Mouse (Mus musculus): ENCODE measurements around the gene Ly6g6e.
"Not testable (repeated sequence)": the region's sequence is repeated elsewhere in the genome, so short reads cannot be mapped to it uniquely, and the experiment has no call there.

Gene Ly6g6e

DNA sequence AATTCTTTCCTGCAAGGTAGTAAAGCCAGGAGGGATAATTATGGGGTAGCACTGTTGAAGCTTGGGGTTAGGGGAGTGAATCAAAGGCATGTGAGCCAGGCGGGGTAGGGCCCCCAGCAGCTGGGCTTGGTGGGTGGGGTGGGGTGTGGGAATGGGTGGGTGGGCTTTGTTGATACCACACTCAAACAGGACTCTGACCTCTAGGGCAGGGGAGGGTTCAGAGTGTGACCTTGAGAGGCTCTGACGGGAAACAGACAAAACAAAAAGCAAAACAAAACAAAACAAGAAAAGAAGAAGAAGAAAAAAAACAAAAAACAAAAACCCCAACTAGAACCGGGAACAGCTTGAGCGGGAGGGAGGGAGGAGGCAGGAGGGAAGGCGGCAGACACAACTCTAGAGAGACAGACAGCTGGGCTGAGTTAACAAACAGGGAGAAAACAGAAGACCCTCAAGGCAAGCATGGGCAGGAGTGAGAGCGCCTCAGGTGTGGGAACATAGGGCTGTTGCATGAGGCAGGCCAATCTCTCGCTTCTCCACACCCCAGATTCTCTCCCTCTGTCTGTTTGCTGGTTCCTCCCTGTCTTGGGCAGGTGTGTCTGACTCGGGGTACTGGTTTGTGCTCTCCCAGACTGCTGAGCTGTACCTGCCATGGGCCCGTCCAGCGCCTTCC, at the start of gene Ly6g6e:
TSS of gene Ly6g6e (plus strand) at position 396 of the 670 bp plus-strand sequence.
- DNase-seq (ENCODE audit: low spot score in 2 of 2) = no peak

GRCm38 (mm10) chr17:35027277-35028068, 49.2 kb upstream of the Ly6g6e start, which contains the start of gene Sapcd1:
Sapcd1 (minus strand) TSS chr17:35028016.
- no peak for DNase-seq (ENCODE audit: low spot score in 2 of 2)

DNA sequence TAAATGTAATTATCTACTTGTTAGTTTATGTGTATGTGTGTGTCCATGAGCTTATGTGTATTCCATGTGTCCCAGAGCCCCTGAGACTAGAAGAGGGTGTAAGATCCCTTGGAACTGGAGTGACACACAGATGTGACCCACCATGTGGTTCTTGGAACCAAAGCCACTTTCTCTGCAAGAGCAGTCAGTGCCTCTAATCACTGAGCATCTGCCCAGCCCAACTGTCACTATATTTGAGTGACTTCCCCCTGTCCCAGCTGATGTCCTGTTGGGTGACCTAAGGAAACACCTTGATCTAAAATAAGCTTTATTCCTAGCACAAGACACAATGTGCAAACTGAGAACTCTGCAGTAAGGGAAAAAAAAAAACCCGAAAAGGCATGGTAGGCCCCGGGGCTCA, 48.4 kb upstream of the Ly6g6e start:
- DNase-seq (ENCODE audit: low spot score in 2 of 2) = no peak

GRCm38 (mm10) chr17:35029691-35030532, 46.8 kb upstream of the Ly6g6e start:
- DNase-seq (ENCODE audit: low spot score in 2 of 2) = no peak

DNA sequence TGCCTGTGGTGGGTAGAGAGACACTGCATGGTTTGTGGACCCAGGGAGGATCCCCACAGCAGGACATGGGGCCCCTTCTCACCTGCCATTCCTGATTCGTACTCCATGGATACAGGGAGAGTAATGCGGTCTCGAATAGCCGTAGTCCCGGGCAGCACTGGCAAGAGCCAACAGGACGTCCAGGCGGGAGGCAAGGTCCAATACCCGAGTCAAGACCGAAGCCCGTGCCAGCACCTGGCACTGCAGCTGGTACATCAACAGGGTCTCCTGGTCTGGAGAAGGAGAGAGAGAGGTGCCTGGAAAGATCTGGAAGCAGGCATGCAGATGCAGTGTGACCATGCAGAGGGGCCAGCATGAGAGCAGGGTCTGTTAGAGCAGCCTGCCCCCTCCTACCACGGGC, 45.4 kb upstream of the Ly6g6e start:
- no peak for DNase-seq (ENCODE audit: low spot score in 2 of 2)

DNA sequence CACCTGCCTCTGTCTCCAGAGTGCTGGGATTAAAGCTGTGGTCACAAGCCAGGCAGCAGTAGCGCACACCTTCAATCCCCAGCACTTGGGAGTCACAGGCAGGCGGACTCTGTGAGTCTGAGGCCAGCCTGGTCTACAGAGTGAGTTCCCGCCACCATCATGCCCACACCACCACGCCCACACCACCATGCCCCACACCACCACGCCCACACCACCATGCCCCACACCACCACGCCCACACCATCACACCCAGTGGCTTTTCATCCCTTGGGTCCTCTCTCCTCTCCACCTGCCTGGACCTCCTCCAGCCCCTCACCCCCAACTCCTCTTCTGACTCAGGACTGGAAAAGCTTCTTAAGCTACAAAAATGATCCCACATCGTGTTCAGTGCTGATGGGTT, 44.8 kb upstream of the Ly6g6e start:
- no peak for DNase-seq (ENCODE audit: low spot score in 2 of 2)

DNA sequence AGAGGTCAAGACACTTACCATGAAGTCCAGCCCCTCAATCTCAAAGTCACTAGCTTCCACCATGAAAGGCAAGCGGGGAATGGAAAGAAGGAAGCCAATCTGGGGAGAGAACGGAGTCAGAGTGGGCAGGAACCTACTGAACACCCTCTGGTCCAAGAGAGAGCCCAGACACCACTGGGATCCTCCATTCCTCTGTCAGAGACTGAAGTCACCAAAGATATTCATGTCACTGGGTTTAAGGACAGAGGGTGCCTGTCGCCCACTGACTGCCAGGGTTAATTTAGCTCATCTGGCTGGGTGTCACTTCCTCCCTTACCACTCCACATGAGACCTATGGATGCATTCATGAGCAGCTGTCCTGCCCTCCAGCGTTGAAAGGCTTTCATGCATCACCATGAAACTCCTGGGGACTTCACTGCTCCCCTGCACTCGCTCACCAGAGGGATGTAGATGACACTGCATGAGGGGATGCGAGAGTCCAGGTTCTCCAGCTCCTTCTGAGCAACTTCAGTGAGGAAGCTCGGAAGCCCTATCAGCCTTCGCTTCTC, 44.3 kb upstream of the Ly6g6e start:
- DNase-seq (ENCODE audit: low spot score in 2 of 2) = no peak

DNA sequence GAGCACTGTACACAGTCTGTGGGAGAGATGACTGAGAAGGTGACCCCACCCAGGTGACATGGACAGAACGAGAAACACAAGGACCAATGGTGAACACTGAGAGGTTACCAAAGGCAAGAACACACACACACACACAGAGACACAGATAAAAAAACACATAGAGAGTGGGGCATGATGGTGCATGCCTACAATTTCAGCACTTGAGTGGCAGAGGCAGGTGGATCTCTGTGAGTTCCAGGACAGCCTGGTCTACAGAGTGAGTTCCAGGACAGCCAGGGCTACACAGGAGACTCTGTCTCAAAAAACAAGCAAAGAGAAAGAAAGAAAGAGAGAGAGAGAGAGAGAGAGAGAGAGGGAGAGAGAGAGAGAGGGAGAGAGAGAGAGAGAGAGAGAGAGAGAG, 43.0 kb upstream of the Ly6g6e start:
- not testable (repeated sequence) for DNase-seq (ENCODE audit: low spot score in 2 of 2)

DNA sequence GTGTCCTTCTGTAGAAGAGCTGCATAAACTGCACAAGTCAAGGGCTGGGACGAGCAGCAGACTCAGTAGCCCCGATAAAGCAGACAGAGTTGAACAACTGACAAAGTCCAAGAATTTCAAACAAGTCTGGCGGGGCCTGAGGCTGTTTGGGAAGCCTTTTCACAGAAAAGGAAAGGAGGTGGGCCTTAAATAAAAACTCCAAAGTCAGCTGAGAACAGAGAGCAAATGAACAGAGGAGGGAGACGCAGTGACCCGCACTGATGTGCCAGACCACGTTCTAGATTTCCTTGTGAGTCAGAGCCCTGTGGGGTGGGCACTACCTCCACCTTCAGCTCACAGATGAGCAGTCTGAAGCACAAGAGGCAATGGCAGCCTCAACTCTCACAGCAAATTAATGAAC, 41.8 kb upstream of the Ly6g6e start:
- no peak for DNase-seq (ENCODE audit: low spot score in 2 of 2)

- DNase-seq (ENCODE audit: low spot score in 2 of 2) = no peak
These were observed 37.4 kb upstream of the Ly6g6e start for GRCm38 (mm10) chr17:35039121-35039873.

GRCm38 (mm10) chr17:35043794-35044193, 32.9 kb upstream of the Ly6g6e start:
- DNase-seq (ENCODE audit: low spot score in 2 of 2) = no peak

GRCm38 (mm10) chr17:35044904-35045806, 31.5 kb upstream of the Ly6g6e start:
- DNase-seq (ENCODE audit: low spot score in 2 of 2) = no peak

DNA sequence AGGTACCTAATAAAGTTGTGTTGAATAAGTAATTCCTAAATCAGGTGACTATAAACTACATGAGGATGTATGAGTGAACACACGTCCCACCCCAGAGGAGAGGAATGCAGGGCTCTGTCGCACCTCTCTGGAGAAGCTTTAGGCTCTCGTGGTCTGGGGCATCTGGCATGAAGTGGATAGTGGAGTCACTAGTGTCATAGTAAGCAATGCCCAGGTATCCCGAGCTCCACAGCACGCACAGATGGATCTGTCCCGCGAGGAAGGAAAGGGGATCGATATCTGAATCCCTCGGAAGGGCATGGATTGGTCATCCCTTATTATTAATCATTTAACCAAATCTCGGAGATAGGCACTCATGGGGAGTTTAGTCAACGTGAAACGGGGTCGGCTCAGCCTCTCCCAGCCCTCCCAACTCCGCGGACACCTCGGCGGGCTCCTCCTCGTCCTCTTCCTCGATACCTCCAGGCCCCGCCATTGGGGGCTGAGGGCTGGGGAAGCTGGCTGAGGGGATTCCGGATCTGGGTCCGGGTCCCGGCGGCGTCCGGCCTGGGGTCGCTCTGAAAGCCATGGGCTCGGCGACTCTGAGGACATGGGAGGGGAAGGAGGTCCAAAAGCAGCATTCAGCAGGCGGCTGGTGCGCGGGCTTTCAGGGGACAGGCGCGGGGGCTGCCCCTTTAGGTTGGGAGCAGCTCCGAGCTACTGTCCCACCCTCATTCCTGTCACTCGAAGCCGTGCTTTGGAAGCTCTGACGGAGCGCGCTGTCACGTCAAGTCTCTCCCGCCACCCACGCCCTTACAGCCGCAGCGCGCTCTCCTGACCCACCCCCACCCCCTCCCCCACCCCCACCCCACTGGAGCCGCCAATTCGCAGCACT, 30.7 kb upstream of the Ly6g6e start:
- DNase-seq (ENCODE audit: low spot score in 2 of 2) = no peak

DNA sequence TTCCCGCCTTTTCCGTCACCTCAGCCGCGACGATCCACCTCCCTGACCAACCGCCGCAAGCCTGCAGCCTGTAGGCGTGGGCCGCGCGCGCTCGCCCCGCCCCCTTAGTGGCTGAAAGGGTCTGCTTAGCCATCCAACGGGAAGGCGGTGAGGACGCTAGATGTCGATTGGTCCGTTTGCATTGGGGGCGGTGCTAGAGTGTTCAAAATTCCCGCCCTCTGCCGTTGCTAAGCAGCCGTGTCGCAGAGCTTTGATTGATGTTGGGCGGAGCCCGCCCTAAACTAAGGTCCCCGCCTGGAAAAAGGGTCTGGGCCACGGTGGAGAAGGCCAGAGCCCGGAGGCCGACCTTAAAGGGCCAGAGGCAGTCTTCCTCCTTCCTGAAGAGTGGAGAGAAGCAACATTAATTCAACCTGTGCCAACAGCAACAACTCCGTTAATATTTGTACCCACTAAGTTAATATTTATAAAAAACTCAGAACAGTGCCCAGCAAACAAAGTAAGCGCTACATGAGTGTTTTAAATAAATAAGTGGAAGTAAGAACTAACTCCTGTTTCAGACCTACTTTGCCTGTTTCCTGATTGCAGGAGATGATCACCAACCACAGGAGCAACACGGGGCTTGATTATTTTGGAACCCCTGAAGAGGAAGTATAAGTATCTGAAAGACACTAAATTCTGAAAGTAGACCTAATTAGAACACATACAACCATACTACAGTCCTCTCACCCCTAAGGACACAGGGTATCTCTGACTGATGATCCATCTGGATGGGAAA, 29.8 kb upstream of the Ly6g6e start, which contains the start of gene Msh5:
TSS of gene Msh5 (minus strand) at position 65 of the 775 bp plus-strand sequence.
- peak; percentile 90 to 95 for DNase-seq (ENCODE audit: low spot score in 2 of 2)

DNA sequence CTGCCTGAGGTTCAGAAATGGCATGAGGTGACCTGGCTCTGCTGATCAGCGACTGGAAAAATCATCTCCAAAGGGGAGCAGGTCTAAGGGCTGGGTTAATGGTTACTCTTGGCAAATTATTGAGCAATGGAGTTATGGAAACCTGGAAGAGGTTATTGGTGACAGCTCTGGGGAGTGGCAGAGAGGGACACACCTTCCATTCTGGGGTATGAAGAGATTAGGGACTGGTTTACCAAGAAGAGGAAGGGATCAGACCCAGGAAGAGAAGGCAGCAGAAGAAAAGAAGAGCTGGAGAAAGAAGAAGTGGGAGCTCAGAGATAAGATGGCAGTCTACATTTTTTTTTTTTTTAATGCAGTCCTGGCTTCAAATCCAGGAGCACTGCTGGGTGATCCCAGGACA, 29.0 kb upstream of the Ly6g6e start:
- no peak for DNase-seq (ENCODE audit: low spot score in 2 of 2)

- DNase-seq (ENCODE audit: low spot score in 2 of 2) = no peak
These were observed 28.4 kb upstream of the Ly6g6e start for GRCm38 (mm10) chr17:35048149-35048931.

DNA sequence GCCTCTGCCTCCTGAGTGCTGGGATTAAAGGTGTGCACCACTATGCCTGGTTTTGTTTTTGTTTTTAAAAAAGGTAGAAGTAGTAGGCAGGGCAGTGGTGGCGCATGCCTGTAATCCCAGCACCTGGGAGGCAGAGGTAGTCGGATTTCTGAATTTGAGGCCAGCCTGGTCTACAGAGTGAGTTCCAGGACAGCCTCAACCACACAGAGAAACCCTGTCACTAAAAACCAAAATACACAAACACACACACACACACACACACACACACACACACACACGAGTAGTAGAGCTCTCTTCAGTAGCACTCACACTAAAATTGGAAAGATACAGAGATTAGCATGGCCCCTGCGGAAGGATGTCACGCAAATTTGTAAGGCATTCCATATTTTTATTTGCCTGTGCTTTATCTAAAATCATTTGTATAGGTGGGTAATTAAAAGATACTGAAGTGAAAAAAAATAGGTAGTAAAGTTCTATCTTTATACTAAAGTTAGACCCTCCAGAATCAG, 27.7 kb upstream of the Ly6g6e start:
- no peak for DNase-seq (ENCODE audit: low spot score in 2 of 2)
